Comparison of ENCODE assay signal across 18 mouse cellular contexts in genomic region chr13:56260344-56260780, GRCm38 (mm10). TPM values are rescaled to one million over a fixed set of nuclear protein-coding genes. Genes with fewer than 3 reads are reported as not detected.
DNase-seq lines count a peak whose midpoint lies in the region; ATAC-seq lines count a peak whose summit lies in the region.
"Had no signal": no experiment of that assay in that cellular context is flagged by ENCODE, and none has a peak within 500 bp of the region (broad histone marks: within the 10 kb centered on the region; RNA-seq: fewer than 3 reads in every experiment).

No protein-coding gene starts in this region.

- H3K4me3 ChIP-seq in neural tube, embryonic 15.5 days (replicated peaks): no peak overlapping the region
- no peak overlapping the region for H3K4me3 ChIP-seq in forebrain, embryonic 12.5 days (replicated peaks)
- H3K4me3 ChIP-seq: heart, embryonic 15.5 days; liver, embryonic 13.5 days had no signal

- DNase-seq in neural tube, embryonic 10.5 days (ENCODE audit: extremely low spot score, low spot score): peak; percentile 60
- peak; percentile 54 for DNase-seq in mesoderm, embryonic 11.5 days (ENCODE audit: low read depth, low spot score)
- DNase-seq in thymus, adult 18-20 months: no peak
- no peak for DNase-seq in adrenal gland, adult 8-10 months
- no peak for DNase-seq in layer of hippocampus, postnatal 36 days
- no peak for DNase-seq in right cerebral cortex, adult 2 months (ENCODE audit: low spot score in 2 of 2)
- DNase-seq: cerebellum, adult 2 months; gastrocnemius, postnatal 10 days; liver, embryonic 13.5 days; lung, postnatal 36 days; right cerebral cortex, postnatal 4 days had no signal

- H3K9ac ChIP-seq in neural tube, embryonic 15.5 days (replicated peaks): no peak overlapping the region
- no peak overlapping the region for H3K9ac ChIP-seq in forebrain, embryonic 12.5 days
- H3K9ac ChIP-seq: heart, embryonic 15.5 days; liver, embryonic 13.5 days had no signal

- ATAC-seq in neural tube, embryonic 15.5 days (ENCODE audit: low FRiP score): no peak
- ATAC-seq in forebrain, embryonic 12.5 days (ENCODE audit: low FRiP score): peak; percentile 50
- ATAC-seq: inflammation-experienced regulatory T-cells, adult 6 months had no signal

- WGBS in neural tube, embryonic 15.5 days: 1% methylated on average over 17 of the region's 17 CpGs
- 1% methylated on average over 17 of the region's 17 CpGs for whole genome bisulfite sequencing in forebrain, embryonic 12.5 days

- H3K9me3 ChIP-seq in neural tube, embryonic 15.5 days (replicated peaks): no peaks in the 10 kb centered on the region
- H3K9me3 ChIP-seq in forebrain, embryonic 12.5 days: peaks cover 5% of the 10 kb centered on the region; the same call in 1 of the 2 replicates
- H3K9me3 ChIP-seq: heart, embryonic 15.5 days; liver, embryonic 13.5 days had no signal

- H3K27me3 ChIP-seq in neural tube, embryonic 15.5 days (replicated peaks): peaks cover 97% of the 10 kb centered on the region
- H3K27me3 ChIP-seq in forebrain, embryonic 12.5 days: peaks cover 98% of the 10 kb centered on the region

- no peaks in the 10 kb centered on the region for H3K36me3 ChIP-seq in neural tube, embryonic 15.5 days
- no peaks in the 10 kb centered on the region for H3K36me3 ChIP-seq in forebrain, embryonic 12.5 days (replicated peaks)
- H3K36me3 ChIP-seq: heart, embryonic 15.5 days; liver, embryonic 13.5 days had no signal

- H3K4me2 ChIP-seq in neural tube, embryonic 15.5 days: no peak overlapping the region
- H3K4me2 ChIP-seq in forebrain, embryonic 12.5 days: peak overlapping the region; percentile 29
- H3K4me2 ChIP-seq: heart, embryonic 15.5 days; liver, embryonic 13.5 days had no signal

- H3K27ac ChIP-seq in neural tube, embryonic 15.5 days (replicated peaks): no peak overlapping the region
- peak overlapping the region; percentile 63; the same call in 1 of the 2 replicates for H3K27ac ChIP-seq in forebrain, embryonic 12.5 days
- H3K27ac ChIP-seq: heart, embryonic 15.5 days; liver, embryonic 13.5 days had no signal

- peaks cover 23% of the 10 kb centered on the region for H3K4me1 ChIP-seq in neural tube, embryonic 15.5 days
- H3K4me1 ChIP-seq in forebrain, embryonic 12.5 days: peaks cover 53% of the 10 kb centered on the region
- H3K4me1 ChIP-seq: liver, embryonic 13.5 days had no signal

RNA-seq across cellular contexts. Expression of gene Neurog1, which starts 8.4 kb away (rescaled TPM):
- polyA plus RNA-seq in neural tube, embryonic 15.5 days (2015; fragmentation: Nextera tagmentation; extraction: Ambion mirVana): 0.18 TPM in 1 of 2 replicates, not detected in the other
- polyA plus RNA-seq in forebrain, embryonic 12.5 days (2016; fragmentation: Nextera tagmentation; extraction: Ambion mirVana): 16.2 and 19.5 TPM in 2 replicates
- not detected for total RNA-seq in adrenal gland, adult 8-10 months (2022)
- total RNA-seq in layer of hippocampus, postnatal 36 days (2021): under 1 TPM; 0.23 to 0.27 TPM
- total RNA-seq: adrenal gland, postnatal 4 days; gastrocnemius, postnatal 10 days; left cerebral cortex, postnatal 14 days had no signal
- polyA plus RNA-seq: cerebellum, adult 2 months; heart, embryonic 15.5 days; inflammation-experienced regulatory T-cells, adult 6 months; liver, embryonic 13.5 days; urinary bladder, adult 2 months had no signal

RNA-seq across cellular contexts. Expression of gene Cxcl14, which starts 36.0 kb away (rescaled TPM):
- polyA plus RNA-seq in neural tube, embryonic 15.5 days (2015; fragmentation: Nextera tagmentation; extraction: Ambion mirVana): 3.9 and 4.9 TPM in 2 replicates
- polyA plus RNA-seq in forebrain, embryonic 12.5 days (2016; fragmentation: Nextera tagmentation; extraction: Ambion mirVana): 19.5 and 26.3 TPM in 2 replicates
- 10 to 100 TPM; 63.0 to 86.6 (median 76.1) TPM for total RNA-seq in adrenal gland, adult 8-10 months (2022)
- total RNA-seq in layer of hippocampus, postnatal 36 days (2021): 100 to 1,000 TPM; 121 to 127 TPM
- polyA plus RNA-seq: inflammation-experienced regulatory T-cells, adult 6 months had no signal

Comparison
In these comparisons a context has a peak if more than half of its experiments do, and no peak if none do; other contexts are left out.
1. DNase-seq: peak in neural tube, embryonic 10.5 days (single experiment) and mesoderm, embryonic 11.5 days (single experiment); none in thymus, adult 18-20 months (0 of 2), adrenal gland, adult 8-10 months (single experiment), layer of hippocampus, postnatal 36 days (0 of 2) and right cerebral cortex, adult 2 months (0 of 2).